1 mouse cellular context compared by ENCODE assay signal in the genomic region with DNA sequence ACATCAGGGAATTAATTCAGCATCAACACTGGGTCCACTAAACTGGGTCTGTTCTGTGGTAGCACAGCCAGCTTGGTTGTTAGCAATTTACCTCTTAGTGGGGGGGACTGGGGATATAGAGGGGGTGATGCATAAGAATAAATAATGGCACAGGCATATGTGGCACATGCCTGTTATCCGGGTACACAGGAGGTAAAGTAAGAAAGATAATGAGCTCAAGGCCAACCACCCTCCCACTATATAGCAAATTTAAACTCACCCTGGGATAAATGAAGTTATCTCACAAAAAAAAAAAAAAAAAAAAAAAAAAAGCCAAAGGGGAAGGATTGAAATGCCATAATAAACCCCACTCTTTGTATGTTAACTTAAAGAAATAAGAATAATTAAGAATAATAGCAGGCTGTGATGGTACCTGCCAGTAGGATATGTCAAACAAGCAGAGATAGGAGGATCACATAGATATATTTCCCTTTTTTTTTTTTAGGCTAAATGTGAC.
TF ChIP-seq lines count a peak whose summit lies in the region.

No protein-coding gene starts in this region.

TF ChIP-seq in MEL, 35 proteins besides CTCF, POLR2A, EP300 and RAD21 (continued from another document):
- TF ChIP-seq ZMIZ1 (IDR thresholded peaks at IDR 0.05; ENCODE audit: low read depth, low read length) (no peak), ZNF384 (IDR thresholded peaks at IDR 0.05; ENCODE audit: low read depth, low read length) (peak; percentile 90), GABPA (IDR thresholded peaks at IDR 0.05; ENCODE audit: low read depth, low read length) (no peak), MXI1 (IDR thresholded peaks at IDR 0.05; ENCODE audit: low read depth, low read length) (no peak), TCF12 (IDR thresholded peaks at IDR 0.05; ENCODE audit: low read depth, low read length) (peak; percentile 59; the same call in 1 of the 2 replicates), JUND (IDR thresholded peaks at IDR 0.05; ENCODE audit: low read depth, low read length) (no peak), MAFK (IDR thresholded peaks at IDR 0.05; ENCODE audit: borderline replicate concordance, low read depth, low read length) (0 out of 2 replicates have a peak, but pooled peaks have one; percentile 11), ETS1 (IDR thresholded peaks at IDR 0.05; ENCODE audit: low read depth, low read length) (peak; percentile 18; the same call in 1 of the 2 replicates), CHD1 (IDR thresholded peaks at IDR 0.05; ENCODE audit: low read depth, low read length) (no peak), MYB (IDR thresholded peaks at IDR 0.05; ENCODE audit: low read depth, low read length) (no peak), ZKSCAN1 (IDR thresholded peaks at IDR 0.05; ENCODE audit: low read depth, low read length) (no peak), ELF1 (IDR thresholded peaks at IDR 0.05; ENCODE audit: low read depth, low read length) (no peak), USF2 (IDR thresholded peaks at IDR 0.05; ENCODE audit: borderline replicate concordance in 1 of 2, insufficient read depth in 1 of 2, low read depth in 1 of 2, low read length in 2 of 2) (no peak), POLR2AphosphoS5 (IDR thresholded peaks at IDR 0.05; ENCODE audit: borderline replicate concordance, low read depth, low read length) (no peak), NELFE (IDR thresholded peaks at IDR 0.05; ENCODE audit: low read depth, low read length) (no peak), MEF2A (IDR thresholded peaks at IDR 0.05; ENCODE audit: extremely low read depth, insufficient replicate concordance, low read depth, low read length, poor library complexity, severe bottlenecking) (no peak), GATA1 (IDR thresholded peaks at IDR 0.05; ENCODE audit: low read depth, low read length) (no peak; the same call in 1 of the 2 replicates), BHLHE40 (IDR thresholded peaks at IDR 0.05; ENCODE audit: borderline replicate concordance, low read depth, low read length) (peak; percentile 58; the same call in 1 of the 2 replicates), SIN3A (IDR thresholded peaks at IDR 0.05; ENCODE audit: low read length) (no peak; the same call in 1 of the 2 replicates)
